Mouse (Mus musculus) olfactory bulb, adult 2 months (tissue): ENCODE results near the gene Sec63.

ENCODE experiments used
- CTCF ChIP-seq: fragments of 200-500 bp; IDR thresholded peaks from 2 replicates; pipeline ENCODE4 v1.5.1; 2012; ENCODE audit warnings: low read depth, mild to moderate bottlenecking, low read length, moderate library complexity; ENCODE audit not compliant: insufficient read depth
- POLR2A ChIP-seq: fragments of 200-500 bp; IDR thresholded peaks from 2 replicates; pipeline ENCODE4 v1.6.1; 2012; ENCODE audit warnings: mild to moderate bottlenecking, low read depth, low read length, moderate library complexity; ENCODE audit not compliant: insufficient read depth

DNA sequence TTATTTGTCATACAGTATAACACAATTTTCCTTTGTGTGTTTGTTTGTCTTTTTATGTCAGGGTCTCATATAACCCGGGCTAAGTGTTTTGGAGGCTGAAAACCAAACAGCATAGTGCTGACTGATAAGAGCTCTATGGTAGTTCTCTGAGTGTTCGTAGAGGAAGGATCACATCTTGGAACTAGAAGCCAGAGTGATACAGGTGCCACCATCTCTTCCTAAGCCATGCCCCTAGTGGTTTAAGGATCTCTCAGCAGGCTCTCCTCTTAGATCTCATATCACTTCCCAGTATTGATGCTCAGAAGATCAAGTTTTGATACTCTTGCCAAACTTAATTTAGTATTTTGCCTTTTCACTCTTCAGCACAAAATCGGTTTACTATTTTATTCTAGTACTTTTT is 14.2 kb downstream of the Sec63 start:
- TF ChIP-seq CTCF (no peak), POLR2A (no peak)
